Mouse (Mus musculus): ENCODE data around the gene Pdzrn3. TPM values are rescaled to one million over a fixed set of nuclear protein-coding genes. Genes with fewer than 3 reads are reported as not detected.

The Pdzrn3 gene
- total RNA-seq (2014; fragmentation: Nextera tagmentation) (not detected in 2 replicates), total RNA-seq (2017) (0.17 and 0.33 TPM in 2 replicates), polyA plus RNA-seq (2012) (not detected in 2 replicates)

- TF ChIP-seq CTCF (IDR thresholded peaks at IDR 0.05; ENCODE audit: low read depth, low read length): no peak
- TF ChIP-seq GATA1 (IDR thresholded peaks at IDR 0.05; ENCODE audit: borderline replicate concordance, low read length): no peak
- no peak for TF ChIP-seq GATA2 (IDR thresholded peaks at IDR 0.05; ENCODE audit: borderline replicate concordance, low read depth, low read length)
- TF ChIP-seq TAL1 (conservative IDR thresholded peaks at IDR 0.05; ENCODE audit: low read depth, low read length): no peak
- no peak for TF ChIP-seq POLR2AphosphoS5 (IDR thresholded peaks at IDR 0.05; ENCODE audit: insufficient replicate concordance, low read depth, low read length)
- DNase-seq (ENCODE audit: low spot score): no peak
Observed at GRCm38 (mm10) chr6:101377167-101377934, at the start of gene Pdzrn3. TSS of gene Pdzrn3 (minus strand) at chr6:101377897.

GRCm38 (mm10) chr6:101427296-101427695, 49.6 kb upstream of the Pdzrn3 start:
- Histone ChIP-seq H3K4me1 (ENCODE audit: insufficient read depth, low read depth, low read length) (no peaks in the 10 kb centered on the region), H3K9me3 (replicated peaks) (peaks cover 34% of the 10 kb centered on the region), H3K36me3 (replicated peaks) (no peaks in the 10 kb centered on the region), H3K4me3 (ENCODE audit: low read depth, low read length) (no peak overlapping the region), H3K27me3 (ENCODE audit: insufficient read depth, low read length) (no peaks in the 10 kb centered on the region)
- TF ChIP-seq TAL1 (conservative IDR thresholded peaks at IDR 0.05; ENCODE audit: low read depth, low read length): no peak
- TF ChIP-seq CTCF (IDR thresholded peaks at IDR 0.05; ENCODE audit: low read depth, low read length): no peak
- no peak for TF ChIP-seq GATA1 (IDR thresholded peaks at IDR 0.05; ENCODE audit: borderline replicate concordance, low read length)
- no peak for TF ChIP-seq POLR2AphosphoS5 (IDR thresholded peaks at IDR 0.05; ENCODE audit: insufficient replicate concordance, low read depth, low read length)
- TF ChIP-seq GATA2 (IDR thresholded peaks at IDR 0.05; ENCODE audit: borderline replicate concordance, low read depth, low read length): no peak
- ATAC-seq (ENCODE audit: extremely low read depth, insufficient number of reproducible peaks, low FRiP score, poor library complexity, severe bottlenecking): no peak
- DNase-seq (ENCODE audit: low spot score): no peak

More at GRCm38 (mm10) chr6:101377167-101377934, at the start of gene Pdzrn3:
- H3K4me3 ChIP-seq (ENCODE audit: low read depth, low read length): peak within 1 kb of the TSS; percentile 30; the same call in 1 of the 2 replicates
- H3K36me3 ChIP-seq (replicated peaks): no peaks in the 10 kb centered on the region
- H3K4me1 ChIP-seq (ENCODE audit: insufficient read depth, low read depth, low read length): no peaks in the 10 kb centered on the region
- ATAC-seq (ENCODE audit: extremely low read depth, insufficient number of reproducible peaks, low FRiP score, poor library complexity, severe bottlenecking): no peak
- H3K9me3 ChIP-seq (replicated peaks): peaks cover 62% of the 10 kb centered on the region
- no peaks in the 10 kb centered on the region for H3K27me3 ChIP-seq (ENCODE audit: insufficient read depth, low read length)

DNA sequence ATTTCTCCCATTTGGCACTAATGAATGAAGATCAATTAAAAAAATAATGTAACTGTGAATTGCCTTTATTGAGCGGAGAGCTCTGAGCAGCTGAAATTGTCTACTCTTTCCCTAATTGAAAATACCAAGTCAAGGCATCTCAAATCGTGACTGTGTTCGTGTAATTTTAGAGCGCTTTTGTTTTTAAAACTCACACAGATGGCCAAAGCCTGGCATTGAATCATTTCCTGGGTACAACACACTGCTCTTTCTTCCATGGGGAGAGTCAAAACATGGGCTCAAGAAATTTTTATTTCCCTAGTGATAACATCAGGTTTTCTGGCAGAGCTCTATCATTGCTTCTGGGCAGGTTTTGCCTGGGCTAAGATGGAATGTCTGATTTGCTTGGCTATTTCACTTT, 48.6 kb upstream of the Pdzrn3 start:
- TF ChIP-seq POLR2AphosphoS5 (IDR thresholded peaks at IDR 0.05; ENCODE audit: insufficient replicate concordance, low read depth, low read length) (no peak), GATA1 (IDR thresholded peaks at IDR 0.05; ENCODE audit: borderline replicate concordance, low read length) (no peak), CTCF (IDR thresholded peaks at IDR 0.05; ENCODE audit: low read depth, low read length) (no peak), TAL1 (conservative IDR thresholded peaks at IDR 0.05; ENCODE audit: low read depth, low read length) (no peak), GATA2 (IDR thresholded peaks at IDR 0.05; ENCODE audit: borderline replicate concordance, low read depth, low read length) (no peak)
- Histone ChIP-seq H3K9me3 (replicated peaks) (peaks cover 25% of the 10 kb centered on the region), H3K4me1 (ENCODE audit: insufficient read depth, low read depth, low read length) (no peaks in the 10 kb centered on the region), H3K36me3 (replicated peaks) (no peaks in the 10 kb centered on the region), H3K4me3 (ENCODE audit: low read depth, low read length) (no peak overlapping the region), H3K27me3 (ENCODE audit: insufficient read depth, low read length) (no peaks in the 10 kb centered on the region)
- ATAC-seq (ENCODE audit: extremely low read depth, insufficient number of reproducible peaks, low FRiP score, poor library complexity, severe bottlenecking) (no peak), DNase-seq (ENCODE audit: low spot score) (no peak)

GRCm38 (mm10) chr6:101422084-101422954, 44.6 kb upstream of the Pdzrn3 start:
- no peak for TF ChIP-seq GATA2 (IDR thresholded peaks at IDR 0.05; ENCODE audit: borderline replicate concordance, low read depth, low read length)
- TF ChIP-seq POLR2AphosphoS5 (IDR thresholded peaks at IDR 0.05; ENCODE audit: insufficient replicate concordance, low read depth, low read length): no peak
- no peak for TF ChIP-seq GATA1 (IDR thresholded peaks at IDR 0.05; ENCODE audit: borderline replicate concordance, low read length)
- no peak for TF ChIP-seq TAL1 (conservative IDR thresholded peaks at IDR 0.05; ENCODE audit: low read depth, low read length)
- TF ChIP-seq CTCF (IDR thresholded peaks at IDR 0.05; ENCODE audit: low read depth, low read length): no peak
- ATAC-seq (ENCODE audit: extremely low read depth, insufficient number of reproducible peaks, low FRiP score, poor library complexity, severe bottlenecking) (no peak), DNase-seq (ENCODE audit: low spot score) (no peak)
- Histone ChIP-seq H3K36me3 (replicated peaks) (no peaks in the 10 kb centered on the region), H3K4me3 (ENCODE audit: low read depth, low read length) (no peak overlapping the region), H3K4me1 (ENCODE audit: insufficient read depth, low read depth, low read length) (no peaks in the 10 kb centered on the region), H3K9me3 (replicated peaks) (peaks cover 12% of the 10 kb centered on the region), H3K27me3 (ENCODE audit: insufficient read depth, low read length) (no peaks in the 10 kb centered on the region)

DNA sequence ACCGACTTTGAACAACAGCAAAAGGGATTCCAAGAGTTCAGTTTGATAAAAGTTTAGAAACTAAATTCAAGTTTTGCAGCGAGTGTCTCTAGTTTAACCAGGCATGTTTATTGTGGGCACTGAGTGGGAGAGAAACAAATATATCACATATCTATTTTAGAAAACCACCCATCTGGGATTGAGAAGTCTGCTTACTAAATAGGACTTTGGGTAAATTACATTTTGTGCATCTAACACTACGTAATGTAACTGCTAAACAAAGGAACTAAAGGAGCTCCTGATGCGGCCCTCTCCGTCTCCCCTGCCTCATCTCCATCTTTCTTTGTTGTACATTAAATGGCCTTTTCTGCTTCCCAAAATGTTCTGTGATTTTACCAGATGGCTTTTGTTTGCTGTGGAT, 40.5 kb upstream of the Pdzrn3 start:
- H3K4me3 ChIP-seq (ENCODE audit: low read depth, low read length): no peak overlapping the region
- ATAC-seq (ENCODE audit: extremely low read depth, insufficient number of reproducible peaks, low FRiP score, poor library complexity, severe bottlenecking): no peak
- H3K9me3 ChIP-seq (replicated peaks): peaks cover 19% of the 10 kb centered on the region
- TF ChIP-seq TAL1 (conservative IDR thresholded peaks at IDR 0.05; ENCODE audit: low read depth, low read length) (no peak), GATA2 (IDR thresholded peaks at IDR 0.05; ENCODE audit: borderline replicate concordance, low read depth, low read length) (no peak), GATA1 (IDR thresholded peaks at IDR 0.05; ENCODE audit: borderline replicate concordance, low read length) (no peak), POLR2AphosphoS5 (IDR thresholded peaks at IDR 0.05; ENCODE audit: insufficient replicate concordance, low read depth, low read length) (no peak), CTCF (IDR thresholded peaks at IDR 0.05; ENCODE audit: low read depth, low read length) (no peak)
- no peak for DNase-seq (ENCODE audit: low spot score)
- H3K36me3 ChIP-seq (replicated peaks): no peaks in the 10 kb centered on the region
- H3K4me1 ChIP-seq (ENCODE audit: insufficient read depth, low read depth, low read length): no peaks in the 10 kb centered on the region
- no peaks in the 10 kb centered on the region for H3K27me3 ChIP-seq (ENCODE audit: insufficient read depth, low read length)

- Histone ChIP-seq H3K9me3 (replicated peaks) (peaks cover 19% of the 10 kb centered on the region), H3K27me3 (ENCODE audit: insufficient read depth, low read length) (no peaks in the 10 kb centered on the region), H3K4me1 (ENCODE audit: insufficient read depth, low read depth, low read length) (no peaks in the 10 kb centered on the region), H3K4me3 (ENCODE audit: low read depth, low read length) (no peak overlapping the region), H3K36me3 (replicated peaks) (no peaks in the 10 kb centered on the region)
- ATAC-seq (ENCODE audit: extremely low read depth, insufficient number of reproducible peaks, low FRiP score, poor library complexity, severe bottlenecking) (no peak), DNase-seq (ENCODE audit: low spot score) (no peak)
- TF ChIP-seq GATA2 (IDR thresholded peaks at IDR 0.05; ENCODE audit: borderline replicate concordance, low read depth, low read length) (no peak), CTCF (IDR thresholded peaks at IDR 0.05; ENCODE audit: low read depth, low read length) (no peak), POLR2AphosphoS5 (IDR thresholded peaks at IDR 0.05; ENCODE audit: insufficient replicate concordance, low read depth, low read length) (no peak), TAL1 (conservative IDR thresholded peaks at IDR 0.05; ENCODE audit: low read depth, low read length) (no peak), GATA1 (IDR thresholded peaks at IDR 0.05; ENCODE audit: borderline replicate concordance, low read length) (no peak)
Observed at GRCm38 (mm10) chr6:101411701-101412100, 34.0 kb upstream of the Pdzrn3 start.
